Mouse (Mus musculus): ENCODE measurements around the gene Rnf111.

The Rnf111 gene

DNA sequence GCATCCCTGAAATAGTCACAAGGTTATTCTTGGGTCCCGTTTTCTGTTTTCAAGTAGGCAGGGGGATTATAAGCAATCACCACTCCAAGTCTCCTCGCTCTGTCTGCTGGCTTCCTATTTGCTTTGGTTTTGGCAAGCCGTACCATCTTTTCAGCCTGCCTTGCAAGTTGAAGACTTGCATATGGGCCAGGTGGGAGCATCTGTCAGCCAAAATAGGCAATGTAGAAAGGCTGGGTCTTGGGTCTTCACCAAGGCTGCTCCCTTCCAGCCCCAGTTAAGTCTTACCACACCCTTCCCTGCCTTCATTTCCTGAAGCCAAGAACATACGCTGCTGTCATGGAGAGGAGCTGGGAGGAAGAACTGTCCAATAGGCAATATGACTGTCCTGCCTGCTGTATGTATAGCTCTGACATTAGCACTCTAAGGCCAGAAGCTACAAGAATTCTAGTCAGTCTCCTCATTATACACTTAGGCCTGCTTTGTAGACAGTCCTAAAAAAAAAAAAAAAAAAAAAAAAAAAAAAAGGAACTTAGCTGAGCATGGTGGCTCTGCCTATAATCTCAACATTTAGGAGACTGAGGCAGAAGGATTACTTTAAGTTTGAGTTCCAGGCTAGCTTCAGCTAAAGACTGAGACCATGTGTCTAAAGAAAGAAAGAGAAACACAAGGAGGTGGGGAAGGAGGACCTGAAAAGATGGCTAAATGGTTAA lies 116.0 kb downstream of the Rnf111 start:
- POLR2A ChIA-PET = interaction anchor here in 2 of 4 experiments (0.6 to 1.5 kb wide), 4 partner anchors 11 to 100 kb away, joined by 3 read pairs; no protein-coding TSS in a partner anchor
- CTCF ChIA-PET = interaction anchor here in 2 of 4 experiments (0.6 kb wide), 2 partner anchors 11 to 178 kb away, joined by 3 to 4 read pairs; no protein-coding TSS in a partner anchor

GRCm38 (mm10) chr9:70384958-70385728 lies 118.4 kb downstream of the Rnf111 start:
- ChIA-PET POLR2A (interaction anchor here in 2 of 4 experiments (0.9 to 1.3 kb wide), 3 partner anchors 10 to 26 kb away, joined by 3 read pairs; no protein-coding TSS in a partner anchor), CTCF (interaction anchor here in 2 of 4 experiments (0.5 to 0.9 kb wide), 2 partner anchors 161 to 276 kb away, joined by 3 to 6 read pairs; no protein-coding TSS in a partner anchor)

DNA sequence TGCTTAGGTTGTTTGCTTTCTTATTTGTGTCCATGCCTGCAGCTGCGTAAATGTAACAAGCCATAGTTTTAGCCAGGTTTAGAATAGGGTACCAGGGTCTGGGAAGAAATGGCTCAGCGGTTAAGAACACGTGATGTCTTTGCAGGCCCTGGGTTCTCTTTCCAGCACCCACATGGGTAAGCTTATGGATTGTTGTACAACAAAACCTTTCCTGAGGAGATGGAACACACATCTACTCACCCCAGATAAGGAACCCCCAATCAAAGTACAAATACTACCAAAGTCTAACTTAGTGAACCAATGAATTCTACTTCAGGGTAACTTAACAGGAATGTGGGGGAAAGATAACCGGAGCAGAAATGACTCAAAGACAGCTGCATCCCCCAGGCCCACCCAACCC lies 119.0 kb downstream of the Rnf111 start:
- ChIA-PET CTCF (interaction anchor here in 2 of 4 experiments (0.5 to 0.9 kb wide), 2 partner anchors 162 to 275 kb away, joined by 3 to 6 read pairs; no protein-coding TSS in a partner anchor), POLR2A (interaction anchor here in 2 of 4 experiments (0.9 to 1.3 kb wide), 3 partner anchors 11 to 27 kb away, joined by 3 read pairs; no protein-coding TSS in a partner anchor)

DNA sequence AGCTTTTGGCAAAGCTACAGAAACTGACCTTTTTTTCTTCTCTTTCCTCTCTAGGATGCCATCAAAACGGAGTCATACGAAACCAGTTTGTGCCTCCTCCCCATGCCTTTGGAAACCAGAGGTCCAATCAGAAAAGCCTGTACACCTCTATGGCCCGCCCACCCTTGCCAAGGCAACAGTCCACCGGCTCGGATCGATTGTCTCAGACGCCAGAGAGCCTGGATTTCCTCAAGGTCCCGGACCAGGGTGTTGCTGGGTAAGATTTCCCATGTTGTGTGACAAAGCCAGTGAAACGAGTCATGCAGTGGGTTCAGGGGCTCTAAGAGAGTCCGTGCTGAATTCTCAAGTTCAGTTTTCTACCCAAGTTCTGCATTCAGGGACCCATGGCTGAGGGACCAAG lies 119.8 kb downstream of the Rnf111 start:
- POLR2A ChIA-PET = interaction anchor here in 1 of 4 experiments (1.0 kb wide), 1 partner anchor 251 kb away, joined by 3 read pairs; no protein-coding TSS in a partner anchor
- CTCF ChIA-PET = interaction anchor here in 1 of 4 experiments (0.6 kb wide), 1 partner anchor 138 kb away, joined by 4 read pairs; no protein-coding TSS in a partner anchor

GRCm38 (mm10) chr9:70382091-70382490 lies 121.4 kb downstream of the Rnf111 start:
- CTCF ChIA-PET = no interaction called here
- POLR2A ChIA-PET = interaction anchor here in 2 of 4 experiments (0.5 to 0.9 kb wide), 2 partner anchors 10 to 464 kb away, joined by 3 read pairs; no protein-coding TSS in a partner anchor

DNA sequence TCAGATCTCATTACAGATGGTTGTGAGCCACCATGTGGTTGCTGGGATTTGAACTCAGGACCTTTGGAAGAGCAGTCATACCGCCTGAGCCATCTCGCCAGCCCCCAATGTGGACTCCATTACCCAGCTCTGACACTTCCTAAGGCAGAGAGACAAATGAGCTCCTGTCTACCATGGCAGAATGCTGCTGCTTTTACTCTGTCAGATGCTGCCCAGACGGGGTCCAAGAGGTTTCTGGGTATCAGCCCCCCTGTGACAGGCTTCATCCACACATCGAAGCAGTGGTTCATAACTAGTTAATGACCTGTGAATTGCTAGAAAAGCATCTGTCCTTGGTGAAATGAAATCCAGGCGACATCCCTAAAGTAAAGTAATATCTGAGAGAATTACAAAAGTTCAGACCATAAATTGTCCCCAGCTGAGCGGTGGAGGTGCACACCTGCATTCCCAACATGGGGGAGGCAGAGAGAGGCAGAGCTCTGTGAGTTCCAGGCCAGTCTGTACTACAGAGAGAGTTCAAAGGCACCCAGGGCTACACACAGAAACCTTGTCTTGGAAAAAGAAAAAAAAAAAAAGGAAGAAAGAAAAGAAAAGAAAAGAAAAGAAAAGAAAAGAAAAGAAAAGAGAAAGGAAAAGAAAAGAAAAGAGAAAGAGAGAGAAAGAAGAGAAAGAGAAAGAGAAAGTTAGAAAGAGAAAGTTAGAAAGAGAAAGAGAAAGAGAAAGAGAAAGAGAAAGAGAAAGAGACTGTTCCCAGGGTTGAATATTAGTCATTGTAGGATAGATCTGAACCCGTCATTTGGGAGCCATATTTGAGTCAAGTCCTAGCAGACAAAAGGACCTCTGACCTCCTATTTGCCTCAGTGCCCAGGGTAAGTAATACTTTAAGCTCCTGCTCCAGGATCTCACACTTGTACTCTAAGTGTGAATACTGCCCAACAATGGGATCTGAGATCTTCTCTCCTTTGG lies 123.7 kb downstream of the Rnf111 start:
- POLR2A ChIA-PET = interaction anchor here in 2 of 4 experiments (0.5 to 0.7 kb wide), 2 partner anchors 187 to 356 kb away, joined by 3 read pairs; no protein-coding TSS in a partner anchor
- CTCF ChIA-PET = no interaction called here
